Mouse (Mus musculus): ENCODE measurements around the gene Gm45716.
"Not testable (repeated sequence)": the region's sequence is repeated elsewhere in the genome, so short reads cannot be mapped to it uniquely, and the experiment has no call there.

The Gm45716 gene

GRCm38 (mm10) chr11:90280069-90280468, 92.6 kb downstream of the Gm45716 start:
- DNase-seq (ENCODE audit: extremely low spot score, low read depth, low spot score), result no peak

DNA sequence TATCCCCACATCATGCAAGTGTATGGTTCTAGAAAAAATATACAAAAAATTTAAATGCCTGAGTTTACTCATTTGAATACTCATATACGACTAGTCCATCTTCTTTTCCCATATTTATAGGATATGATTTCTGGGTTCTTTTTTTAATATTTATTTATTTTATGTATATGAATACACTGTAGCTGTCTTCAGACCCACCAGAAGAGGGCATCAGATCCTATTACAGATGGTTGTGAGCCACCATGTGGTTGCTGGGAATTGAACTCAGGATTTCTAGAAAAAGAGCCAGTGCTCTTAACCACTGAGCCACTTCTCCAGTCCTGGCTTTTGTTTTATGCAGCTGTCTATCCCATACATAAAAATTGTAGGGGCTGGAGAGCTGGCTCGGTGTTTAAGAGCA, 94.5 kb downstream of the Gm45716 start:
- DNase-seq (ENCODE audit: extremely low spot score, low read depth, low spot score), result not testable (repeated sequence)

- DNase-seq (ENCODE audit: extremely low spot score, low read depth, low spot score), result no peak
These were observed 95.7 kb downstream of the Gm45716 start for GRCm38 (mm10) chr11:90283159-90283558.

DNA sequence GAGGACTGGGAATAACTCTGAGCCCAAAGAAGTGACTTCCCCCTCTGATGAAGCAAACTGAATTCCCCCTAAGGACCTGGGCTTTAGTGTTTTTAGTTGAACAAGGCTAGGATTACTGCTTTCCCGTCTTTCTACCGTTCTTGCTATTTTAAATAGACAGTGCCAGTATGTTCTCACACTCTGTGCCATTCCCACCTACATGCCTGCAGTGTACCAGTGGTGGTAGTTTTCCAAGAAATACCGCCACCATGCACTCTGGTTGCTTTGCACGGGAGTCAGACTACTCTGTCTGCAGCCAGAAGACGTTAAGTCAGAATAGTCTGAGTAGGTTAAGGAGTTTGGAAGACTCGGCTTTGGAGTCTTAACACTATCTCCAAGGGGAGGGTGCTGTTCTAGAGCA, 96.1 kb downstream of the Gm45716 start:
- DNase-seq (ENCODE audit: extremely low spot score, low read depth, low spot score), result no peak

GRCm38 (mm10) chr11:90284079-90284478, 96.6 kb downstream of the Gm45716 start:
- DNase-seq (ENCODE audit: extremely low spot score, low read depth, low spot score), result no peak

DNA sequence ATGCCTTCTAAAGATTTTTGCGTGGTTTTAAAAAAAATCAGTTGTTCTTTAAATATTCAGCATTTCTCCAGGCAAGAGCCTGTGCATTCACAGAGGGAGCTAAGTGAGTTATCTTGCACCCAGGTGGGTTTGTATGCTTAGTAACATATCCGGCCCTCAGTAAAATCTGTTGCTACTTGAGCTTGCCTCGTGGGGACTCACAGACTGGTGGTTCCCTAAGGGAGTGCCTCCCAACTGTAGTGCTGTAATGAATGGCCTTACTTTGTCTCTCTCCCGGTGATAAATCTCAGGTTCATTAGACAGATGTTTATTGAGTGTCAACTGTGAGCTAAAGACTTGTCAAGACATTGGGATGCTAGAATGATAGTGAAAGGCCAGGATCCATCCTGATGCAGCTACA, 97.1 kb downstream of the Gm45716 start:
- DNase-seq (ENCODE audit: extremely low spot score, low read depth, low spot score), result no peak

DNA sequence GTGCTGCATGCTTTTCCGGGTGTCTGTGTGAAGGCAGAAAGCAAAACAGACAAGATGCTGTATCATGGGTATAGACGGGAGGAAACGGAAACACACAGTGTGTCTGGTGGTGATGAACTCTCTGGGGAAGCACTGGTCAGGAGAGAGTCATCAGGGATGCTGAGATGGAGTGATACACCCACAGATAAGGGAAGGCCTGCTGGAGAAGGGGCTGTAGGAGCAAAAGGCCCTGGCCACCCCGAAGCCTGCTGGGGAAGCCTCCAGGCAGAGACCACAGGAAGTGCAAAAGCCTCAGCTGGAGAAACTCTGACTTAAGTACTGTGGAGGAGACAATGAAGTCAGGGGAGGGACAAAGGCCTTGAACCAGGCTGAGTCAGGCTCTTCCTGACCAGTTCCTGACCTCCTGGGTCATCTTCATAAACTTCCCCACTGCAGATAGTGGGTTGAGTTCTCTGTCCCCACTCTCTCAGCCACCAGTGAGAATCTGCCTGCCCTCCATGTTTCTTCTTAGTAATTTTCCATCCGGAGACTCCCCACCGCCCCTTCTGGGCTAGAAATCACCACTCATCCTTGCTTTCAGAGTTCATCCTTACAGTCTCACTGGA, 99.2 kb downstream of the Gm45716 start:
- DNase-seq (ENCODE audit: extremely low spot score, low read depth, low spot score), result no peak

GRCm38 (mm10) chr11:90291156-90291555, 103.7 kb downstream of the Gm45716 start:
- DNase-seq (ENCODE audit: extremely low spot score, low read depth, low spot score), result no peak

- no peak for DNase-seq (ENCODE audit: extremely low spot score, low read depth, low spot score)
These were observed 105.3 kb downstream of the Gm45716 start for GRCm38 (mm10) chr11:90292766-90293165.

GRCm38 (mm10) chr11:90294622-90295021, 107.1 kb downstream of the Gm45716 start:
- no peak for DNase-seq (ENCODE audit: extremely low spot score, low read depth, low spot score)

Data from hindlimb bud, embryonic 11.5 days (tissue).